Mouse (Mus musculus) heart, postnatal 10 days (tissue): ENCODE results near the gene Wnt3a. TPM values are rescaled to one million over a fixed set of nuclear protein-coding genes. Genes with fewer than 3 reads are reported as not detected.

ENCODE experiments used
- DNase-seq, 2 experiments: peaks; one replicate each; pipeline ENCODE4 v3.0.0; 2021
- intact Hi-C: fragments of 180-260 bp; cut with DNase I; formaldehyde crosslinking; loops from one replicate; pipeline ENCODE4 v1.15.1; 2025
- total RNA-seq, 2 experiments: library from RNA; stranded (reverse); gene quantifications; 2 replicates each; pipeline ENCODE4 v1.2.3; 2021

Gene Wnt3a
- not detected for total RNA-seq

DNA sequence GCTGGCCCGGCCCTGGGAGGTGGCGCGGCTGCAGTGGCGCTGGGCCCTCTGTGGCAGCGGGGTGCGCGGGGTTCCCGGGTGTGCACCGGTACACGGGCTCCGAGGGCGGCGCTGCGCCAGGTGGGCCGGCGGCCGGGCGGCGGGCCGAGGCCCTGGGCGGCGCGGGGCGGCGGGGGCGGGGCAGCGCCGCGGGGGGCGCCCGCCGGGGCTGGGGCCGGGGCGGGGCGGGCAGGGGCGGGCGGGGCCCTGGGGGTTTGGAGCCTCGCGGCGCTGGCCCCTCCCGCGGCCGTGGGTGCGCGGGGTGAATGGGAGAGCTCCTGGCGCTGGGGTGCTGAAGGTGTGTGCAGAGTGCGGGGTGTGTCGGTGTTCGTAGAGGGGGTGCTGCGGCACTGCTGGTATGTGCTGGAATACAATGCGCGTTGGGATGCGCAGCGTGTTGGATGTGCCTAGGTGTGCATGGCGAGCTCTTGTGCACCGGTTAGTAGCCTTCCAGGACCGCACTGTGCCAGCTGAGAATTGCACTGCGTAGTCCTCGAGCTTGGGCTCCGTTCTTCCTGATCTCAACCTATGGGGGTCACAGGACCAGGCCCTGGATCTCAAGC, at the start of gene Wnt3a:
Gene Wnt3a (minus strand): TSS at position 51 of the 602 bp plus-strand sequence.
- intact Hi-C loops: no loop called here
- DNase-seq: no peak

GRCm38 (mm10) chr11:59338736-59339120, 48.2 kb upstream of the Wnt3a start:
- DNase-seq: no peak
- intact Hi-C loops: no loop called here

DNA sequence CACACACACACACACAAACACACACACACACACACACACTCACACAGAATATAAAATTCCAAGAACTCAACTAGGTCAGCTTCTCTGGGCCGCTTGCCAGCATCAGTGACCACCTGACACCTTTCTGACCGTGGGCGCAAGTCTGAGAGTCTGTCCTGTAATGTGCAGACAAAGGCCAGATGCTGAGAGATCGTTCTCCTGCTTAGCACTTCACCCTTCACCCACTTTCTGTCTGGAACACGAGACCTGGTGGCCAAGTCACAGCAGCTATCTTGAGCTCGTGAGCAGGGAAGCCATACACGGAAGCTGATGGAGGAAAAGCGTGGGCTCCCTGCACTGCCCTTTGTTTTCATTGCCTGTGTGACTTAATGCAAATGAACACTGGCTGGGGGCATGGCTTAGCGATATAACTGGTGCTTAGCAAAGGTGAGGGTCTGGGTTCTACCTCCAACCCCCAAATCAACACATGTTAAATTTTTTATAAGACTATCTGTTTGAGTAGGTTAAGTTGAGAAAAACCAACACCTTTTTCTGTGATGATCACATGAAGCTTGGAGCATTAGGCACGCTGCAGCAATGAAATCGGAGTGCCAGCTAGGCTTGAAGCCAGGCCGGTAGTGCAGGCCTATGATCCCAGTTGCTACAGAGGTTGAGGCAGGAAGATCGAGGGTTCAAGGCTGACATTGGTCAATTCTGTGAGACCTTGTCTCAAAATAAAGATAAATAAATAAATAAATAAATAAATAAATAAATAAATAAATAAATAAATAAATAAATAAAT, 47.6 kb upstream of the Wnt3a start:
- intact Hi-C loops: no loop called here
- DNase-seq: peak; percentile 75 to 79

- intact Hi-C loops: no loop called here
These were observed 45.8 kb upstream of the Wnt3a start for GRCm38 (mm10) chr11:59336381-59336780.

GRCm38 (mm10) chr11:59335942-59336341, 45.4 kb upstream of the Wnt3a start:
- intact Hi-C loops: no loop called here

More at GRCm38 (mm10) chr11:59336381-59336780, 45.8 kb upstream of the Wnt3a start:
- DNase-seq: no peak

GRCm38 (mm10) chr11:59335150-59335549, 44.6 kb upstream of the Wnt3a start:
- intact Hi-C loops: no loop called here
- peak; percentile 41 to 49 for DNase-seq

More at GRCm38 (mm10) chr11:59335942-59336341, 45.4 kb upstream of the Wnt3a start:
- peak; percentile 54 to 56 for DNase-seq

GRCm38 (mm10) chr11:59332938-59333337, 42.4 kb upstream of the Wnt3a start:
- no peak for DNase-seq
- intact Hi-C loops: no loop called here

- DNase-seq: no peak
- intact Hi-C loops: no loop called here
These were observed 40.8 kb upstream of the Wnt3a start for GRCm38 (mm10) chr11:59331167-59331869.

- peak; percentile 66 to 86 for DNase-seq
- intact Hi-C loops: no loop called here
These were observed 40.0 kb upstream of the Wnt3a start for GRCm38 (mm10) chr11:59330560-59330959.

- intact Hi-C loops: loop anchor here (2.0 kb wide), 1 partner anchor 19 kb away; no protein-coding TSS in a partner anchor
- no peak for DNase-seq
These were observed 39.1 kb upstream of the Wnt3a start for GRCm38 (mm10) chr11:59329616-59330015.

- intact Hi-C loops: loop anchor here (2.0 kb wide), 1 partner anchor 17 kb away; no protein-coding TSS in a partner anchor
- DNase-seq: no peak
These were observed 37.1 kb upstream of the Wnt3a start for GRCm38 (mm10) chr11:59327625-59328024.

DNA sequence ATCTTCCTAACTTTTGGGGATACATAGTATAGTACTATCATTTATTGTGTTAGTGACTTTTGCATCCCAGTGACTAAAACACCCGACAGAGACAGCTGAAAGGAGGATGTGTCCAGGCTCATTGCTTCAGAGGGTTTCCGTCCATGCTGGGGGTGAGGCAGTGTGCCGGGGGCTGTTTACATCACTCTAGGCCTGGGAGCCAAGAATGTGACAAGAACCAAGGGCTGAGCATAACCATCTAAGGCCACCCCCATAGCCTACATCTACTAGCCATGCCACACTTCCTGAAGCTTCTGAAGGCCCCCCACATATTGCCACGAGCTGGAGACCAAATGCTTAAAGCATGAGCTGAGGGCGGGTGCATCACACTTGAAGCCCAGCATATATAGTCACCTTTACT, 34.2 kb upstream of the Wnt3a start:
- DNase-seq: no peak
- intact Hi-C loops: no loop called here

GRCm38 (mm10) chr11:59322988-59323387, 32.4 kb upstream of the Wnt3a start:
- no peak for DNase-seq
- intact Hi-C loops: no loop called here

GRCm38 (mm10) chr11:59316517-59316916, 26.0 kb upstream of the Wnt3a start:
- no peak for DNase-seq
- intact Hi-C loops: no loop called here

GRCm38 (mm10) chr11:59313944-59314343, 23.4 kb upstream of the Wnt3a start:
- no peak for DNase-seq
- intact Hi-C loops: no loop called here

- intact Hi-C loops: no loop called here
- no peak for DNase-seq
These were observed 22.7 kb upstream of the Wnt3a start for GRCm38 (mm10) chr11:59313029-59313811.

DNA sequence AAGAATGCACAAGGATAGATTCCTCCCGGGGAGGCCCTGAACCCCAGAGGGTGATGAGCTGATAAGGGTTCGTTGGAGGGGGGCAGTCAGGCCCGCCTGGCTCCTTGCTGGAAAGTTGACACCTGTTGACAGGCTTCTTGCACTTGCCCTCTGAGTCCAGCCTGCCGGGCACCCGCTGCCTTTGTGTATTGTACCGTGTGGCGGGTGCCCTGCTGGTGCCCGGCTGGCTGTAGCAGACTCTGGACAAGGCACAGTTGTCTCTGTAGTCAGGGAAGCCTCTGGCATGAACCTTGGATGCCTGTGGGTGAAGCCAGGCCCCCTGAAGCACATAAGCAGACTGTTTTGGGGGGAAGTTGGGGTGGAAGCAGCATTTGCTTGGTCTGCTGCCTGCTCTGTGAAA, 21.9 kb upstream of the Wnt3a start:
- intact Hi-C loops: no loop called here
- DNase-seq: no peak

DNA sequence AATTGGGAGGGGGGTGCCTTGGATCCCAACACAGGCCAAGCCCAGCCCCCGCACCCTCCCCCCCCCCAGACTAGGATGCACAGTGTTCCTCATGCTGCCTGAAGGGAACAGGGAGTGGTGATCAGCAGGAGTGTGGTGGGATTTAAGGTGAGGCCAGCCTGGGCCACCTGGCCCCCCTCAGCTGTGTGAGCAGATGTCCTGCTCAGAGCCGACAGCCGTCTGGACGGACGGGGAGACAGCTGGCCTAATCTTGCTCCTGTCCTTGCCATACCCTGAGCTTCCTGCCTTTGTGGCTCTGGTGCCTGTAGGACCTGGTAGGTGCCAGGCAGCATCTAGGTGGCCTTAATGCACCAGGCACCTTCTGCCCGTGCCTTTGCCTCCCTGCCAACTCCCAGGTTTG, 21.5 kb upstream of the Wnt3a start:
- intact Hi-C loops: no loop called here
- no peak for DNase-seq

GRCm38 (mm10) chr11:59309976-59310375, 19.4 kb upstream of the Wnt3a start:
- intact Hi-C loops: loop anchor here (2.0 to 10.0 kb wide), 3 partner anchors 19 to 265 kb away; partner anchors contain the start of gene Olfr222
- no peak for DNase-seq

- intact Hi-C loops: loop anchor here (2.0 to 10.0 kb wide), 2 partner anchors 116 to 266 kb away; partner anchors contain the start of gene Olfr222
- DNase-seq: peak; percentile 66 to 69
These were observed 18.7 kb upstream of the Wnt3a start for GRCm38 (mm10) chr11:59309106-59309805.
